9 mouse cellular contexts compared by ENCODE assay signal in genomic region chr14:122079428-122079827, GRCm38 (mm10). TPM values are rescaled to one million over a fixed set of nuclear protein-coding genes. Genes with fewer than 3 reads are reported as not detected.
DNase-seq lines count a peak whose midpoint lies in the region; ATAC-seq and TF ChIP-seq lines count a peak whose summit lies in the region.
"Had no signal": no experiment of that assay in that cellular context is flagged by ENCODE, and none has a peak within 500 bp of the region (broad histone marks: within the 10 kb centered on the region; RNA-seq: fewer than 3 reads in every experiment).

No protein-coding gene starts in this region.

- 49% methylated on average over 6 of the region's 6 CpGs for WGBS in neural tube, embryonic 15.5 days
- 45% methylated on average over 6 of the region's 6 CpGs for WGBS in kidney, postnatal 0 days

- H3K27me3 ChIP-seq in neural tube, embryonic 15.5 days (replicated peaks) = no peaks in the 10 kb centered on the region
- H3K27me3 ChIP-seq in kidney, postnatal 0 days (ENCODE audit: insufficient read depth, low read length) = no peaks in the 10 kb centered on the region

- no peaks in the 10 kb centered on the region for H3K9me3 ChIP-seq in neural tube, embryonic 15.5 days (replicated peaks)
- H3K9me3 ChIP-seq in kidney, postnatal 0 days (replicated peaks; ENCODE audit: low read length) = no peaks in the 10 kb centered on the region

- no peak overlapping the region for H3K4me2 ChIP-seq in neural tube, embryonic 15.5 days
- no peak overlapping the region for H3K4me2 ChIP-seq in kidney, postnatal 0 days (ENCODE audit: low read length)
- H3K4me2 ChIP-seq: heart, embryonic 13.5 days had no signal

- ATAC-seq in neural tube, embryonic 15.5 days (ENCODE audit: low FRiP score) = no peak
- ATAC-seq in common myeloid progenitor, adult 5-6 weeks (replicated peaks; ENCODE audit: low read depth, poor library complexity, severe bottlenecking) = peak; percentile 79
- 0 out of 2 replicates have a peak, but pooled peaks have one; percentile 29 for ATAC-seq in kidney, postnatal 0 days (replicated peaks; ENCODE audit: low FRiP score, low read depth)

- H3K9ac ChIP-seq in neural tube, embryonic 15.5 days (replicated peaks) = no peak overlapping the region
- H3K9ac ChIP-seq in kidney, postnatal 0 days (ENCODE audit: low read depth, low read length) = no peak overlapping the region
- H3K9ac ChIP-seq: heart, embryonic 13.5 days had no signal

- no peaks in the 10 kb centered on the region for H3K4me1 ChIP-seq in neural tube, embryonic 15.5 days
- H3K4me1 ChIP-seq in kidney, postnatal 0 days (replicated peaks; ENCODE audit: insufficient read depth, low read length) = no peaks in the 10 kb centered on the region

- H3K36me3 ChIP-seq in neural tube, embryonic 15.5 days = no peaks in the 10 kb centered on the region
- no peaks in the 10 kb centered on the region for H3K36me3 ChIP-seq in kidney, postnatal 0 days (ENCODE audit: insufficient read depth, low read length)
- H3K36me3 ChIP-seq: heart, embryonic 13.5 days had no signal

- no peak overlapping the region for H3K4me3 ChIP-seq in neural tube, embryonic 15.5 days (replicated peaks)
- no peak overlapping the region for H3K4me3 ChIP-seq in kidney, postnatal 0 days (replicated peaks; ENCODE audit: low read depth, low read length)
- H3K4me3 ChIP-seq: heart, embryonic 13.5 days; myocyte had no signal

- DNase-seq in neural tube, embryonic 10.5 days (ENCODE audit: extremely low spot score, low spot score) = peak; percentile 49
- DNase-seq in adipocyte (ENCODE audit: low spot score) = peak; percentile 64
- DNase-seq in kidney, postnatal 0 days (ENCODE audit: low spot score) = peak; percentile 55
- peak; percentile 70 for DNase-seq in lung, postnatal 36 days
- DNase-seq in testis, postnatal 14 days (ENCODE audit: low spot score) = peak; percentile 68

- H3K27ac ChIP-seq in neural tube, embryonic 15.5 days (replicated peaks) = no peak overlapping the region
- no peak overlapping the region for H3K27ac ChIP-seq in kidney, postnatal 0 days
- H3K27ac ChIP-seq: heart, embryonic 13.5 days had no signal

- peak; percentile 73 for TF ChIP-seq CTCF in kidney, postnatal 0 days (IDR thresholded peaks at IDR 0.05; ENCODE audit: low read depth)

RNA-seq across cellular contexts. Expression of gene Tm9sf2, which starts 27.4 kb away (rescaled TPM):
- 110 and 128 TPM in 2 replicates for polyA plus RNA-seq in neural tube, embryonic 15.5 days (2015; fragmentation: Nextera tagmentation; extraction: Ambion mirVana)
- 83.4 and 99.2 TPM in 2 replicates for total RNA-seq in common myeloid progenitor, adult 5-6 weeks (2017)
- 221 and 232 TPM in 2 replicates for polyA plus RNA-seq in kidney, postnatal 0 days (2015; fragmentation: Nextera tagmentation; extraction: Ambion mirVana)

RNA-seq across cellular contexts. Expression of gene Timm8a2, which starts 45.0 kb away (rescaled TPM):
- polyA plus RNA-seq in neural tube, embryonic 15.5 days (2015; fragmentation: Nextera tagmentation; extraction: Ambion mirVana) = not detected in 2 replicates
- total RNA-seq in common myeloid progenitor, adult 5-6 weeks (2017) = not detected in 2 replicates
- 0.15 TPM in 1 of 2 replicates, not detected in the other for polyA plus RNA-seq in kidney, postnatal 0 days (2015; fragmentation: Nextera tagmentation; extraction: Ambion mirVana)
- polyA plus RNA-seq: heart, embryonic 13.5 days; myocyte had no signal
